Mouse (Mus musculus): ENCODE measurements at regions not wholly inside any gene's neighbourhood (a gene's known extent, or its start where the extent isn't known, plus 50 kb on each side); places are given as distances from the start of the nearest gene placed in this dataset.

- TF ChIP-seq EP300 (IDR thresholded peaks at IDR 0.05; ENCODE audit: low read depth) (no peak), CTCF (IDR thresholded peaks at IDR 0.05; ENCODE audit: low read depth) (no peak)
Measured at GRCm38 (mm10) chr3:8288437-8288836, 1321.4 kb downstream of the Zfp704 start.
